Mouse (Mus musculus): ENCODE data around the gene Matk.

- no peak for TF ChIP-seq CTCF (IDR thresholded peaks at IDR 0.05; ENCODE audit: low read depth, low read length)
- no peak for TF ChIP-seq POLR2AphosphoS5 (IDR thresholded peaks at IDR 0.05; ENCODE audit: insufficient replicate concordance, low read depth, low read length)
- no peak for TF ChIP-seq GATA1 (IDR thresholded peaks at IDR 0.05; ENCODE audit: borderline replicate concordance, low read length)
Observed at GRCm38 (mm10) chr10:81277676-81278075, 24.9 kb downstream of the Matk start.
